Mouse (Mus musculus) midbrain, embryonic 15.5 days (tissue): ENCODE results near the gene Tdrd6. TPM values are rescaled to one million over a fixed set of nuclear protein-coding genes. Genes with fewer than 3 reads are reported as not detected.
A peak's percentile ranks its signal among the peaks of the same experiment; 100 is the strongest.

Source experiments
- ATAC-seq: fragments of 200-750 bp; cut with Nextera tagmentation; replicated peaks from 2 replicates; pipeline ENCODE4 v1.8.0; 2017; ENCODE audit warnings: moderate TSS enrichment
- H3K27ac ChIP-seq: fragments of 300-500 bp; sonication (generic); 2 replicates; pipeline ENCODE4 v1.5.1; 2015; ENCODE audit warnings: mild to moderate bottlenecking, inconsistent platforms
- H3K27me3 ChIP-seq: fragments of 300-500 bp; sonication (generic); replicated peaks from 2 replicates; pipeline ENCODE4 v1.6.1; 2015; ENCODE audit warnings: inconsistent platforms
- H3K36me3 ChIP-seq: fragments of 300-500 bp; sonication (generic); replicated peaks from 2 replicates; pipeline ENCODE4 v1.6.1; 2015; ENCODE audit warnings: inconsistent platforms
- H3K4me1 ChIP-seq: fragments of 300-500 bp; sonication (generic); 2 replicates; pipeline ENCODE4 v1.6.1; 2015; ENCODE audit warnings: inconsistent platforms
- H3K4me2 ChIP-seq: fragments of 300-500 bp; sonication (generic); 2 replicates; pipeline ENCODE4 v1.6.1; 2015; ENCODE audit warnings: inconsistent platforms, mild to moderate bottlenecking, moderate library complexity
- H3K4me3 ChIP-seq: fragments of 300-500 bp; sonication (generic); 2 replicates; pipeline ENCODE4 v1.5.1; 2015; ENCODE audit warnings: mild to moderate bottlenecking, inconsistent platforms
- H3K9ac ChIP-seq: fragments of 300-500 bp; sonication (generic); 2 replicates; pipeline ENCODE4 v1.6.1; 2015; ENCODE audit warnings: mild to moderate bottlenecking, inconsistent platforms
- H3K9me3 ChIP-seq: fragments of 300-500 bp; sonication (generic); 2 replicates; pipeline ENCODE4 v1.6.1; 2016; ENCODE audit warnings: inconsistent platforms
- WGBS: fragments of 180-500 bp; shearing (Covaris S2); methylation state at CpG from one replicate; pipeline ENCODE4 v1.1.7; 2015; ENCODE audit warnings: mixed read lengths; 5-methylcytosine and 5-hydroxymethylcytosine counted together
- polyA plus RNA-seq: library from polyadenylated mRNA; unstranded; fragments of >200 nt; fragmentation: Nextera tagmentation; extraction: Ambion mirVana; gene quantifications from 2 replicates; pipeline ENCODE4 v1.2.1, GENCODE M21; 2015

Tdrd6 gene
- polyA plus RNA-seq, 1 experiment from 2014 or later: 0.70 TPM

DNA sequence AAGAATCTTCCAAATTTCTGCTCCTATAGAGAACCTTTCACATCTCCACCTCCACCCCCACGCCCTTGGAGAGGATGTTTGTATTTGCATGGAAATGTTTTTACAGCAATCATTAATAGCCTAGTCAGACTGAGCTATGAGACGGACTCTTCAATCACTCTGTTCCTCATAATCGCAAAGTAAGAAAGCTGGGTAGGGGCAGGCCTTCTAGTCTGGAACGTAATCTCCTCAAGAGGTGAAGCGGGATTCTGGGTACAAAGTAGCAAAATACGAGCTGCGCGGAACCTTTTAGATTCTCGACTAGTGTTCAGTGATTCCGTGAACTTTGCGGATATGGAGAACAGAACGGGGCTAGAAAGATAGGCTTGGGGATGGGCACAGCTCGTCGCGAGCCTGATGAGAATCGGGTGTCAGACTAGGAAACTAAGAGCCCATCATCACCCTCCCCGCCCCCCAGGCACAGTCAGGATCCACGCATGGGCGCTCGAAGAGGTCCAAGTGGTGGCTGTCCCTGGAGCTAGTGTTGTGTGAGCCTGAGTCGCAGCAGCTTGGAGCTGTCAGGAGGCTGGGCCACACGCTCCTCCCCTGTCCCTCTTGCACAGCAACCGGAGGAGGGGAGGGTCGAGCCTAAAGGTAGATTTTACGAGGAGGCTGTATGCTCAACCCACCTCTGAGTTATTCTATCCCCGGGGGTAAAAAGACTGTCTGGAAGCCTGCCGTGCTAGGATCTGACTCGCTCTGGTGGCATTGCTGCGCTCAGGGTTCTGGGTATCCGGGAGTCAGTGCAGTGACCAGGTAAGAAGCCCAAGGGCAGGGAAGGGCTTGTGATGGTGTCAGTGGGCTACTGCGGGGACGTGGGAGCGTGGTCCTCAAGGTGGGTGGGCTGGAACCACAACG lies 61.9 kb downstream of the Tdrd6 start, which contains the start of gene Pla2g7:
TSS of gene Pla2g7 (plus strand) at position 107 of the 897 bp plus-strand sequence.
- peak; percentile 90 for ATAC-seq
- peaks cover 7% of the 10 kb centered on the region for H3K4me1 ChIP-seq
- no peaks in the 10 kb centered on the region for H3K36me3 ChIP-seq
- no peaks in the 10 kb centered on the region for H3K27me3 ChIP-seq
- no peaks in the 10 kb centered on the region for H3K9me3 ChIP-seq
- 0 out of 2 replicates have a peak within 1 kb of the TSS, but pooled peaks have one; percentile 25 for H3K27ac ChIP-seq
- H3K9ac ChIP-seq: peak within 1 kb of the TSS; percentile 45
- peak within 1 kb of the TSS; percentile 49 for H3K4me3 ChIP-seq
- peak within 1 kb of the TSS; percentile 92 for H3K4me2 ChIP-seq
- under 1% methylated on average over 34 of the region's 34 CpGs for WGBS

DNA sequence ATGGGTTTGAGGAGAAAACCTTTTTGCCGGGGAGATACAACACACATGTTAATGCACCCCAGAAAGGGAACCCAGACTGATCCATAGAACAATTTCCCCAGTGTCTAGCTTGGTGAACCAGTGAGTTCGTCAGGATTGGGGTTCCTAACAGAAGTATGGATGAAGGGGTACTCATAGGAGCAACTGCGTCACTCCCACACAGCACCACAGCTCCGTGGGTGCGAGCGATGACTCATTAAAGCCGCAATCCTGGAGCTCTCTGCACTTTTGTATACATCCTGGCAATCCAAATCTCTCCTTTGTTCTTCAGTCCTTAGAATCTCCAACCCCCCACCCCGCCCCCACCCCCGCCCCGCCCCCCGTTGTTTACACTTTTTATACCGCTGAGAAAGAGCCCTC lies 62.5 kb downstream of the Tdrd6 start:
- Histone ChIP-seq H3K4me3 (peak overlapping the region; percentile 49), H3K36me3 (no peaks in the 10 kb centered on the region), H3K4me2 (peak overlapping the region; percentile 92), H3K9ac (peak overlapping the region; percentile 45), H3K9me3 (no peaks in the 10 kb centered on the region), H3K4me1 (peaks cover 7% of the 10 kb centered on the region), H3K27ac (no peak overlapping the region), H3K27me3 (no peaks in the 10 kb centered on the region)
- 5% methylated on average over 12 of the region's 12 CpGs for WGBS
- peak; percentile 59; the same call in 1 of the 2 replicates for ATAC-seq

Other genes starting within 250 kb of the Tdrd6 start
- 0.10 TPM in 1 of 2 replicates, not detected in the other for gene Mep1a, start 127.5 kb downstream of the Tdrd6 start, polyA plus RNA-seq
- gene Ankrd66, start 86.7 kb downstream of the Tdrd6 start, polyA plus RNA-seq: 0.43 and 0.50 TPM in 2 replicates
- gene Pla2g7, start 62.2 kb downstream of the Tdrd6 start, polyA plus RNA-seq: 14.5 and 22.4 TPM in 2 replicates
- 124 and 140 TPM in 2 replicates for gene Slc25a27, start 36.9 kb upstream of the Tdrd6 start, polyA plus RNA-seq
- gene Cyp39a1, start 37.1 kb upstream of the Tdrd6 start, polyA plus RNA-seq: 8.6 and 8.7 TPM in 2 replicates
- 118 and 128 TPM in 2 replicates for gene Rcan2, start 171.1 kb upstream of the Tdrd6 start, polyA plus RNA-seq